20 mouse cellular contexts compared by ENCODE assay signal in genomic region chr9:65106821-65107220, GRCm38 (mm10). TPM values are rescaled to one million over a fixed set of nuclear protein-coding genes. Genes with fewer than 3 reads are reported as not detected.
DNase-seq lines count a peak whose midpoint lies in the region; ATAC-seq and TF ChIP-seq lines count a peak whose summit lies in the region.
"Had no signal": no experiment of that assay in that cellular context is flagged by ENCODE, and none has a peak within 500 bp of the region (broad histone marks: within the 10 kb centered on the region; RNA-seq: fewer than 3 reads in every experiment).

No protein-coding gene starts in this region.

- ATAC-seq in hindbrain, embryonic 16.5 days: no peak
- ATAC-seq in intestine, embryonic 16.5 days: no peak
- ATAC-seq in stomach, embryonic 15.5 days (ENCODE audit: insufficient read depth, low FRiP score, low read depth): no peak
- ATAC-seq: CD4-positive, CD25-positive, alpha-beta regulatory T cell, adult 4 months; forebrain, embryonic 14.5 days had no signal

- peaks cover 61% of the 10 kb centered on the region for H3K4me1 ChIP-seq in hindbrain, embryonic 10.5 days (replicated peaks)
- H3K4me1 ChIP-seq in hindbrain, embryonic 16.5 days (ENCODE audit: control insufficient read depth, insufficient read depth, low read depth, low read length): peaks cover 30% of the 10 kb centered on the region
- H3K4me1 ChIP-seq in intestine, embryonic 16.5 days (ENCODE audit: control insufficient read depth, insufficient read depth, low read length): peaks cover 43% of the 10 kb centered on the region
- peaks cover 56% of the 10 kb centered on the region for H3K4me1 ChIP-seq in stomach, embryonic 15.5 days
- H3K4me1 ChIP-seq in kidney, adult 2 months (ENCODE audit: control insufficient read depth, insufficient read depth, low read length): 0 out of 2 replicates have a peak, but pooled peaks cover 3% of the 10 kb centered on the region

- TF ChIP-seq CTCF in kidney, adult 2 months (conservative IDR thresholded peaks at IDR 0.05; ENCODE audit: insufficient read depth, insufficient read length, low read depth, low read length): no peak

- DNase-seq in hindbrain, embryonic 10.5 days (ENCODE audit: low spot score): no peak
- DNase-seq in adrenal gland, adult 18-20 months (ENCODE audit: low spot score in 2 of 2): no peak
- DNase-seq in kidney, adult 2 months: no peak
- DNase-seq: adrenal gland, postnatal 14 days; cerebellum, adult 11-12 months; cerebellum, postnatal 10 days; gastrocnemius, adult 2 months; gastrocnemius, postnatal 25 days; heart, postnatal 10 days; heart, postnatal 4 days; kidney, adult 18-20 months had no signal

- peaks cover 33% of the 10 kb centered on the region for H3K27me3 ChIP-seq in hindbrain, embryonic 10.5 days (ENCODE audit: insufficient read depth, poor library complexity, severe bottlenecking)
- H3K27me3 ChIP-seq in hindbrain, embryonic 16.5 days (replicated peaks; ENCODE audit: control insufficient read depth, insufficient read depth, low read length): no peaks in the 10 kb centered on the region
- no peaks in the 10 kb centered on the region for H3K27me3 ChIP-seq in intestine, embryonic 16.5 days (replicated peaks; ENCODE audit: control insufficient read depth, insufficient read depth, low read length)
- H3K27me3 ChIP-seq in stomach, embryonic 15.5 days (replicated peaks): no peaks in the 10 kb centered on the region
- H3K27me3 ChIP-seq in kidney, adult 2 months (replicated peaks; ENCODE audit: control insufficient read depth, insufficient read depth, low read length): peaks cover 1% of the 10 kb centered on the region; the same call in 1 of the 2 replicates
- H3K27me3 ChIP-seq: hindbrain, embryonic 13.5 days had no signal

- H3K36me3 ChIP-seq in hindbrain, embryonic 10.5 days: no peaks in the 10 kb centered on the region
- H3K36me3 ChIP-seq in hindbrain, embryonic 16.5 days (ENCODE audit: control insufficient read depth, insufficient read depth, low read length): no peaks in the 10 kb centered on the region
- H3K36me3 ChIP-seq in intestine, embryonic 16.5 days (ENCODE audit: control insufficient read depth, insufficient read depth, low read length): no peaks in the 10 kb centered on the region
- H3K36me3 ChIP-seq in stomach, embryonic 15.5 days: no peaks in the 10 kb centered on the region
- H3K36me3 ChIP-seq in kidney, adult 2 months (ENCODE audit: control insufficient read depth, insufficient read depth, low read length): no peaks in the 10 kb centered on the region
- H3K36me3 ChIP-seq: G1E; heart, embryonic 10.5 days; hindbrain, embryonic 13.5 days had no signal

- H3K9ac ChIP-seq in hindbrain, embryonic 16.5 days (ENCODE audit: low read depth, low read length): no peak overlapping the region
- 0 out of 2 replicates have a peak overlapping the region, but pooled peaks have one; percentile 11 for H3K9ac ChIP-seq in intestine, embryonic 16.5 days (ENCODE audit: low read depth, low read length)
- H3K9ac ChIP-seq in stomach, embryonic 15.5 days: no peak overlapping the region
- H3K9ac ChIP-seq: hindbrain, embryonic 13.5 days had no signal

- H3K9me3 ChIP-seq in hindbrain, embryonic 10.5 days: no peaks in the 10 kb centered on the region
- H3K9me3 ChIP-seq in hindbrain, embryonic 16.5 days (ENCODE audit: control insufficient read depth, low read length): no peaks in the 10 kb centered on the region
- no peaks in the 10 kb centered on the region for H3K9me3 ChIP-seq in intestine, embryonic 16.5 days (ENCODE audit: control insufficient read depth, low read length)
- no peaks in the 10 kb centered on the region for H3K9me3 ChIP-seq in stomach, embryonic 15.5 days
- H3K9me3 ChIP-seq: heart, embryonic 10.5 days; hindbrain, embryonic 13.5 days had no signal

- 91% methylated on average over 4 of the region's 4 CpGs for WGBS in hindbrain, embryonic 10.5 days
- WGBS in hindbrain, embryonic 16.5 days: 86% methylated on average over 4 of the region's 4 CpGs
- 51% methylated on average over 4 of the region's 4 CpGs for WGBS in intestine, embryonic 16.5 days
- WGBS in stomach, embryonic 15.5 days: 71% methylated on average over 4 of the region's 4 CpGs
- 76% methylated on average over 4 of the region's 4 CpGs for WGBS in kidney, adult 2 months

- TF ChIP-seq POLR2A in kidney, adult 2 months (IDR thresholded peaks at IDR 0.05; ENCODE audit: low read depth, low read length): no peak

- H3K4me2 ChIP-seq in hindbrain, embryonic 16.5 days (ENCODE audit: low read length): no peak overlapping the region
- no peak overlapping the region for H3K4me2 ChIP-seq in intestine, embryonic 16.5 days (ENCODE audit: low read depth, low read length)
- no peak overlapping the region for H3K4me2 ChIP-seq in stomach, embryonic 15.5 days
- H3K4me2 ChIP-seq: hindbrain, embryonic 13.5 days had no signal

- H3K27ac ChIP-seq in hindbrain, embryonic 10.5 days: peak overlapping the region; percentile 37; the same call in 1 of the 2 replicates
- H3K27ac ChIP-seq in hindbrain, embryonic 16.5 days (ENCODE audit: low read depth, low read length): no peak overlapping the region
- peak overlapping the region; percentile 6 for H3K27ac ChIP-seq in intestine, embryonic 16.5 days (ENCODE audit: low read length)
- H3K27ac ChIP-seq in stomach, embryonic 15.5 days: peak overlapping the region; percentile 42; the same call in 1 of the 2 replicates
- no peak overlapping the region for H3K27ac ChIP-seq in kidney, adult 2 months (ENCODE audit: insufficient read depth, low read depth, low read length)
- H3K27ac ChIP-seq: gastrocnemius, adult 2 months; heart, embryonic 10.5 days; hindbrain, embryonic 13.5 days had no signal

- no peak overlapping the region for H3K4me3 ChIP-seq in hindbrain, embryonic 10.5 days
- H3K4me3 ChIP-seq in hindbrain, embryonic 16.5 days (ENCODE audit: low read length): no peak overlapping the region
- no peak overlapping the region for H3K4me3 ChIP-seq in intestine, embryonic 16.5 days (ENCODE audit: low read length)
- no peak overlapping the region for H3K4me3 ChIP-seq in stomach, embryonic 15.5 days (replicated peaks)
- H3K4me3 ChIP-seq in kidney, adult 2 months (ENCODE audit: insufficient read depth, low read depth, low read length): no peak overlapping the region
- H3K4me3 ChIP-seq: gastrocnemius, adult 2 months; heart, embryonic 10.5 days; hindbrain, embryonic 13.5 days had no signal

RNA-seq across cellular contexts. Expression of gene Igdcc4, which starts 5.5 kb away (rescaled TPM):
- polyA plus RNA-seq in hindbrain, embryonic 10.5 days (2016; fragmentation: Nextera tagmentation; extraction: Ambion mirVana): 8.3 and 10.4 TPM in 2 replicates
- 12.8 and 17.7 TPM in 2 replicates for polyA plus RNA-seq in hindbrain, embryonic 16.5 days (2015; fragmentation: Nextera tagmentation; extraction: Ambion mirVana)
- 13.0 and 14.5 TPM in 2 replicates for polyA plus RNA-seq in intestine, embryonic 16.5 days (2015; fragmentation: Nextera tagmentation; extraction: Ambion mirVana)
- polyA plus RNA-seq in stomach, embryonic 15.5 days (2015; fragmentation: Nextera tagmentation; extraction: Ambion mirVana): 27.3 and 30.6 TPM in 2 replicates
- 10 to 100 TPM; 21.1 to 24.1 TPM for total RNA-seq in adrenal gland, adult 18-20 months (2021)
- 0.57 and 0.83 TPM in 2 replicates for polyA plus RNA-seq in kidney, adult 2 months (2012; rRNA removed)
- polyA plus RNA-seq: G1E had no signal

RNA-seq across cellular contexts. Expression of gene Igdcc3, which starts 34.2 kb away (rescaled TPM):
- polyA plus RNA-seq in hindbrain, embryonic 10.5 days (2016; fragmentation: Nextera tagmentation; extraction: Ambion mirVana): 218 and 357 TPM in 2 replicates
- polyA plus RNA-seq in hindbrain, embryonic 16.5 days (2015; fragmentation: Nextera tagmentation; extraction: Ambion mirVana): 4.4 and 9.0 TPM in 2 replicates
- polyA plus RNA-seq in intestine, embryonic 16.5 days (2015; fragmentation: Nextera tagmentation; extraction: Ambion mirVana): 0.12 and 0.60 TPM in 2 replicates
- polyA plus RNA-seq in stomach, embryonic 15.5 days (2015; fragmentation: Nextera tagmentation; extraction: Ambion mirVana): 1.5 TPM in 2 replicates
- 1 to 10 TPM; 1.4 to 1.8 TPM for total RNA-seq in adrenal gland, adult 18-20 months (2021)
- 0.72 and 0.94 TPM in 2 replicates for polyA plus RNA-seq in kidney, adult 2 months (2012; rRNA removed)
- total RNA-seq: granulocyte monocyte progenitor cell, adult 5-6 weeks had no signal
- polyA plus RNA-seq: CD4-positive, CD25-positive, alpha-beta regulatory T cell, adult 4 months; G1E had no signal

Comparison
In these comparisons a context has a peak if more than half of its experiments do, and no peak if none do; other contexts are left out.
1. H3K27ac ChIP-seq: peak in hindbrain, embryonic 10.5 days (single experiment), intestine, embryonic 16.5 days (single experiment) and stomach, embryonic 15.5 days (single experiment); none in hindbrain, embryonic 16.5 days (single experiment) and kidney, adult 2 months (single experiment).
2. RNA of gene Igdcc3, which starts 34.2 kb away (polyA plus RNA-seq): 218 to 357 TPM in hindbrain, embryonic 10.5 days; 4.4 to 9.0 TPM in hindbrain, embryonic 16.5 days, 1.5 TPM in stomach, embryonic 15.5 days, 0.72 to 0.94 TPM in kidney, adult 2 months and 0.12 to 0.60 TPM in intestine, embryonic 16.5 days; every median in the first group is over 10 times any median in the second.